Mouse (Mus musculus) liver, embryonic 14.5 days (tissue): ENCODE data around the gene Rita1. TPM values are rescaled to one million over a fixed set of nuclear protein-coding genes. Genes with fewer than 3 reads are reported as not detected.

Source experiments
- ATAC-seq: fragments of 200-750 bp; cut with Nextera tagmentation; 2 replicates; pipeline ENCODE4 v1.8.0; 2017; ENCODE audit warnings: moderate number of reproducible peaks, mild to moderate bottlenecking, moderate library complexity; ENCODE audit not compliant: insufficient read depth
- DNase-seq, 3 experiments: peaks; one replicate each; pipeline ENCODE4 v3.0.0-alpha.2; 2012 to 2013; ENCODE audit warnings: low read depth in 3 of 3, low spot score in 3 of 3
- H3K27ac ChIP-seq: fragments of 300-500 bp; sonication (generic); 2 replicates; pipeline ENCODE4 v1.5.1; 2014; ENCODE audit warnings: moderate library complexity, mild to moderate bottlenecking, control low read depth, inconsistent platforms
- H3K27me3 ChIP-seq: fragments of 300-500 bp; sonication (generic); 2 replicates; pipeline ENCODE4 v1.6.1; 2014; ENCODE audit warnings: mild to moderate bottlenecking, low read length, moderate library complexity; ENCODE audit not compliant: control insufficient read depth, insufficient read depth
- H3K36me3 ChIP-seq: fragments of 300-500 bp; sonication (generic); replicated peaks from 2 replicates; pipeline ENCODE4 v1.6.1; 2014; ENCODE audit warnings: low read depth; ENCODE audit not compliant: control insufficient read depth, insufficient read depth
- H3K4me1 ChIP-seq, 2 experiments: fragments of 200-500 bp in 1 of 2; fragments of 300-500 bp in 1 of 2; sonication (generic) in 1 of 2; replicated peaks; 2 replicates each; pipeline ENCODE4 v1.6.1; 2012 to 2014; ENCODE audit warnings: antibody characterized with exemption in 1 of 2, inconsistent platforms in 1 of 2, low read length in 1 of 2; ENCODE audit not compliant: control insufficient read depth in 2 of 2, insufficient read depth in 2 of 2
- H3K4me2 ChIP-seq: fragments of 300-500 bp; sonication (generic); 2 replicates; pipeline ENCODE4 v1.6.1; 2014; ENCODE audit warnings: low read depth, mild to moderate bottlenecking, control low read depth, moderate library complexity
- H3K4me3 ChIP-seq, 2 experiments: fragments of 200-500 bp in 1 of 2; fragments of 300-500 bp in 1 of 2; sonication (generic) in 1 of 2; 2 replicates each; pipeline ENCODE4 v1.5.1; 2012 to 2014; ENCODE audit warnings: low read depth in 2 of 2, low read length in 2 of 2, mild to moderate bottlenecking in 2 of 2, control low read depth in 1 of 2, inconsistent platforms in 1 of 2, moderate library complexity in 1 of 2; ENCODE audit not compliant: insufficient read depth in 1 of 2
- H3K9ac ChIP-seq: fragments of 300-500 bp; sonication (generic); replicated peaks from 2 replicates; pipeline ENCODE4 v1.6.1; 2014; ENCODE audit warnings: mild to moderate bottlenecking, control low read depth, moderate library complexity
- H3K9me3 ChIP-seq: fragments of 300-500 bp; sonication (generic); 2 replicates; pipeline ENCODE4 v1.6.1; 2016; ENCODE audit warnings: low read length, mixed read lengths; ENCODE audit not compliant: control insufficient read depth
- CTCF ChIP-seq: IDR thresholded peaks from 2 replicates; pipeline ENCODE4 v1.5.1; 2016; ENCODE audit warnings: antibody characterized with exemption, low read depth, control low read depth
- EP300 ChIP-seq: IDR thresholded peaks from 2 replicates; pipeline ENCODE4 v1.6.1; 2016; ENCODE audit warnings: antibody characterized with exemption, low read depth
- WGBS: fragments of 180-500 bp; shearing (Covaris S2); extraction: QIAGEN DNeasy Blood & Tissue Kit; methylation state at CpG from one replicate; pipeline ENCODE4 v1.1.7; 2014; ENCODE audit not compliant: insufficient replicate concordance; 5-methylcytosine and 5-hydroxymethylcytosine counted together
- polyA plus RNA-seq, 2 experiments: library from polyadenylated mRNA; depleted of rRNA in 1 of 2; stranded (reverse) in 1 of 2; unstranded in 1 of 2; fragments of >200 nt; fragmentation: Nextera tagmentation in 1 of 2; extraction: Ambion mirVana in 1 of 2; gene quantifications; 2 replicates each; pipeline versions ENCODE4 v1.2.1 to v1.2.3; 2012 to 2014

Rita1 gene
- polyA plus RNA-seq, 2 experiments = 2.1 to 5.2 TPM

DNA sequence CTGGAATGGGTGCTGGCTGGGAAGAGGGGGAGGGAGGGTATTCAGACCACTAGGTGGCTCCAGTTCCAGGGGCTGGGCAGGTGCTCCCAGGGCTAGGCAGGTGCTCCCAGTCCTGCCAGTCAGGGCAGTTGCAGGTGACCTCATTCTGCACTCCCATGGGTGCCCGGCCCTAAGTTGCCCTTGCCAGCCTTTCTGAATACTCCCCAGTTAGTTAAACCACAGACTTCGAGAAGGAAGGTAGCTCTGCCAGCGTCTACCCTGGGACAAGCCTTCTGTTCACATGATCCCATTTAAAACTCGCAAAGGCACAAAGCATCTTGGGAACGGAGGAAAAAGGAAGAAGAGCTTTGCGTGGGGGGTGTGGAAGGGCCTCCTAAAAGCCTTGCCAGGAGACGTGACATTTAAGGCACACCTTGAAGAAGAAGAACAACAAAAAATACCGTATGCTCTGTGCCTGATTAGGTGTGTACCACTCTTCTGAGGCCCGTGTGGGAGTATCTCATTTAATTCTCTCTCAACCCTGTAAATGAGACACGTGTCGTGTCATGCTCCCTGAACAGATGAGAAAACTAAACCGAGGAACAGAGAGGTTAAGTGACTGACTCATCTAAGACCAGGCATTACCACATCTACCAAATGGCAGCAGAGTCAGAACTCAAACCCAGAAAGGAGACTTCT is 35.6 kb upstream of the Rita1 start:
- DNase-seq (no peak), ATAC-seq (no peak)
- 16% methylated on average over 12 of the region's 12 CpGs for WGBS
- Histone ChIP-seq H3K9me3 (no peaks in the 10 kb centered on the region), H3K4me2 (peak overlapping the region; percentile 55), H3K27ac (no peak overlapping the region), H3K9ac (no peak overlapping the region), H3K27me3 (peaks cover 29% of the 10 kb centered on the region), H3K4me3 (no peak overlapping the region), H3K4me1 (peaks cover 2 to 6% of the 10 kb centered on the region in 2 experiments; a peak in 2 of 4 replicates), H3K36me3 (no peaks in the 10 kb centered on the region)
- TF ChIP-seq CTCF = 0 out of 2 replicates have a peak, but pooled peaks have one; percentile 15
- no peak for TF ChIP-seq EP300

DNA sequence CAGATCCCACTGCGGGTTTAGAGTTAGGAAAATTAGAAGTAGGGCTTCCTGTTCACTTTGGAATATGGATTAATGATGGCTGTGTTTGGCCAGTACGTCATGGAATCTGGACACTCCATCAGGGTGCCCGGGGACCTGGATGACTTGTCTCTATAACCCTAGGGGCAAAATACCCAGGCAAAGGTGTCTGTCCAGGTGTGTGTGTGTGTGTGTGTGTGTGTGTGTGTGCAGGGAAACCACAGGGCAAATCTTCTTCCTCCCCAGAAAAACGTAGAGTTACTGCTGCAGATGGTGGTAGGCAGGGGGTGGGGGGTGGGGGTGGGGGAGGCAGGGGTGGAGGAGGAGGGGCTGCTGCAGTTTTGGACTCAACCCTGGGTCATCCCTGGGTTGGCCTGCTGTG is 35.0 kb upstream of the Rita1 start:
- Histone ChIP-seq H3K27me3 (peaks cover 29% of the 10 kb centered on the region), H3K9ac (no peak overlapping the region), H3K4me1 (peaks cover 2 to 6% of the 10 kb centered on the region in 2 experiments; a peak in 2 of 4 replicates), H3K27ac (no peak overlapping the region), H3K4me3 (no peak overlapping the region), H3K36me3 (no peaks in the 10 kb centered on the region), H3K9me3 (no peaks in the 10 kb centered on the region), H3K4me2 (no peak overlapping the region)
- no peak for DNase-seq
- ATAC-seq = no peak
- 54% methylated on average over 4 of the region's 4 CpGs for WGBS
- TF ChIP-seq EP300 (no peak), CTCF (no peak)

DNA sequence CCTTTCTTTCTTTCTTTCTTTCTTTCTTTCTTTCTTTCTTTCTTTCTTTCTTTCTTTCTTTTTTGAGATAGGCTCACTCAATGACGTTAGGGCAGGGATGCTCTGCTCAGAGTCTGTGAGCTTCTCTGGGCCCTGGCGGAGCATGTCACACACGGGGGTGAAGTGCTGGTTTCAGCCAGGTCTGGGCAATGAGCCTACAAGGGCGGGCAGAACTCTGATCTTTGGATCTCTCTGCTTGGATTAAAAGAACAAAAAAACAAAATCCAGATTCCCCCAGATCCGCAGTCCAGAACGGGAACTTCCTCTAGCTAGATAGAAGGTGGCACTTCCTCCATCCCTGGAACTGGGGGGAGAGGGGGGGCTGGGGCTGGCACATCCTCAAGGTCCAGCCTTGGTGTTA is 33.5 kb upstream of the Rita1 start:
- Histone ChIP-seq H3K27me3 (peaks cover 28% of the 10 kb centered on the region), H3K9ac (no peak overlapping the region), H3K4me1 (peaks cover 2 to 6% of the 10 kb centered on the region in 2 experiments; a peak in 2 of 4 replicates), H3K4me2 (no peak overlapping the region), H3K4me3 (no peak overlapping the region), H3K9me3 (no peaks in the 10 kb centered on the region), H3K36me3 (no peaks in the 10 kb centered on the region), H3K27ac (no peak overlapping the region)
- DNase-seq (no peak), ATAC-seq (no peak)
- 36% methylated on average over 6 of the region's 6 CpGs for WGBS
- TF ChIP-seq CTCF = no peak
- TF ChIP-seq EP300 = no peak

DNA sequence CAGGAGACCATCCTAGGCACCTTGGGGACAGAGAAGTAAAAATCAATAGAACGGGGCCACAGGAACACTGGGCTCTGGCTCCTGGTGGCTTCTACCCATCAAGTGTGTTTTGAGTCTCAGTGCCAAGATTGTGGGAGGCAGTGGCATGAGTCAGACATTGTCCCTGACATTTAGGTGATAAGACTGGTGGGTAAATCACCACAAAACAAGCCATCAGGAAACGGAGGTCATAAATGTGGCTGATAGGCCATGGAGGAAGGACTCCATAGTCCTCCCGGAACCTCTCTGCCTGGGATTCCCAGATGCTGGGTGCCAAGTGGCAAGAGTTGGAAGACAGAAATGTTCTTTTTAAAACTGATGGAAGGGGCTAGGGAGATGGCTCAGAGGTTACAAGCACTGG is 31.8 kb upstream of the Rita1 start:
- H3K36me3 ChIP-seq = no peaks in the 10 kb centered on the region
- H3K4me2 ChIP-seq = no peak overlapping the region
- H3K9ac ChIP-seq = no peak overlapping the region
- TF ChIP-seq EP300 (no peak), CTCF (no peak)
- no peak overlapping the region for H3K4me3 ChIP-seq
- DNase-seq = no peak
- H3K9me3 ChIP-seq = no peaks in the 10 kb centered on the region
- peaks cover 2 to 6% of the 10 kb centered on the region in 2 experiments; a peak in 2 of 4 replicates for H3K4me1 ChIP-seq
- ATAC-seq = no peak
- peaks cover 13% of the 10 kb centered on the region for H3K27me3 ChIP-seq
- H3K27ac ChIP-seq = no peak overlapping the region
- 19% methylated on average over 3 of the region's 3 CpGs for WGBS

DNA sequence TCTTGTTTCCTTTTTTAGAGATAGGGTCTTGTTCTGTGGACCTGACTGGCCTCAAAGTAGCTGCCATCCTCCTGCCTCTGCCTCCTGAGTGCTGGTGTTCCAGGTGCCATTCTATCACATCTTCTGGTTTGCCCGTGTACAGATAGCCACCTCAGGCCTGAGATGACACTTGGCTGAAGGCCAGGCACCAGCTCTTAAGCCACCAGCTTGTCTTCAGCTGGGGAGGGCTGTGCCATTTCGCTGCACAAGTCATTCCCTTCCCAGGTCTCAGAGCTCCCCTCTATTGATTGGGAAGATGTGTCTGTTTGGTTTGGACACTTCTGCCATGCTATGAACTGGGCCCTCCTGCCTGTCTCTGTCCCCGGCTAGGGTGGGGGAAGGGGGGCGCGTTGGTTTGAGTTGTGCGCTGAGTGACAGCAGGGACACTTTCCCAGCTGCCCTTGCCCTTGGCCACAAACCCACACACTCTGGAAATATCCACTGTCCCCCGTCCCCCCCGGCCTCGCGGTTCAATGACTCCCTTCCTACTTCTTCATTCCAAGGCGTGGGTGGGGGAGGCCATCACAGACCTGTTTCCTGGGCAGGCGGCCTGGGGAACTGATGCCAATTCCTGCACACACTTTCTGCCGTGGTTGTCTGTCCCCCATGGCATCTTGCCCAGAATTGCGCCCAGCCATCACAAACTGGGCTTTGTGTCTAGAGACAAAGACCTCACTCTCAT is 31.1 kb upstream of the Rita1 start:
- H3K36me3 ChIP-seq = no peaks in the 10 kb centered on the region
- peaks cover 9% of the 10 kb centered on the region for H3K27me3 ChIP-seq
- ATAC-seq (no peak), DNase-seq (no peak)
- no peak overlapping the region for H3K4me3 ChIP-seq
- peaks cover 2% of the 10 kb centered on the region in 2 experiments; a peak in 2 of 4 replicates for H3K4me1 ChIP-seq
- H3K9ac ChIP-seq = no peak overlapping the region
- TF ChIP-seq CTCF (no peak), EP300 (no peak)
- no peak overlapping the region for H3K4me2 ChIP-seq
- H3K9me3 ChIP-seq = no peaks in the 10 kb centered on the region
- 11% methylated on average over 14 of the region's 14 CpGs for WGBS
- H3K27ac ChIP-seq = no peak overlapping the region
